Mouse (Mus musculus) myocyte (in vitro differentiated cells): ENCODE measurements around the gene Timm13.

Experiments
- CEBPB ChIP-seq: IDR thresholded peaks from 2 replicates; pipeline ENCODE4 v1.6.1; 2011; ENCODE audit warnings: mild to moderate bottlenecking, moderate library complexity; ENCODE audit not compliant: poor library complexity, insufficient read depth, severe bottlenecking
- MAX ChIP-seq: IDR thresholded peaks from one replicate; pipeline ENCODE4 v1.6.1; 2011; ENCODE audit warnings: low read depth, mild to moderate bottlenecking, control low read depth
- MYOD1 ChIP-seq, 3 experiments: IDR thresholded peaks; one replicate each; pipeline ENCODE4 v1.6.1; 2011; ENCODE audit warnings: control low read depth in 2 of 3, low read depth in 2 of 3, mild to moderate bottlenecking in 2 of 3, moderate library complexity in 1 of 3; ENCODE audit not compliant: insufficient read length in 2 of 3, control insufficient read depth in 1 of 3
- POLR2A ChIP-seq: IDR thresholded peaks from one replicate; pipeline ENCODE4 v1.6.1; 2011; ENCODE audit warnings: low read depth, mild to moderate bottlenecking, control low read depth, moderate library complexity; ENCODE audit not compliant: insufficient read length
- POLR2AphosphoS2 ChIP-seq: IDR thresholded peaks from one replicate; pipeline ENCODE4 v1.6.1; 2011; ENCODE audit warnings: low read depth, control low read depth; ENCODE audit not compliant: insufficient read length
- REST ChIP-seq: IDR thresholded peaks from one replicate; pipeline ENCODE4 v1.6.1; 2011; ENCODE audit warnings: mild to moderate bottlenecking, control low read depth, moderate library complexity; ENCODE audit not compliant: insufficient read depth, insufficient read length
- TCF12 ChIP-seq: IDR thresholded peaks from one replicate; pipeline ENCODE4 v1.6.1; 2011; ENCODE audit warnings: mild to moderate bottlenecking, control low read depth; ENCODE audit not compliant: poor library complexity, insufficient read depth, severe bottlenecking
- TCF3 ChIP-seq: IDR thresholded peaks from one replicate; pipeline ENCODE4 v1.6.1; 2011; ENCODE audit warnings: low read depth, control low read depth; ENCODE audit not compliant: insufficient read length

DNA sequence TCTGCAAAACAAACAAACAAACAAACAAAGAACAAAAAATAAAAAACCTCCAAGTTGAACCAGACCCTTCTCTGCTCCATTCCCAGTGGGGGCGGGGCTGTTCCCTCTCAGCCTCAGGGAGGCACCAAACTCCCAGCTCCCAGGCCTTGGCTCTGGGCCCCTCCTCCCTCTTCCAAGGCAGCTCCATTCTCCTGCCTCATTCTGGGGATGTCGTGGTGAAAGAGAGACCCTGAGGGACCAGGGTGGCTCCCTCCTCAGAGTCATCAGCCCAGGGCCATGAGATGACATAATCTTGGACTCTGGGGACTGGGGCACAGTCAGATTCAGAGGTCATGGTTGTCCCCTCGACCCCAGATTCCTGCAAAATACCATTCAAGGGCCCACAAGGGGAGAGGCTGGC, 24.2 kb downstream of the Timm13 start:
- no peak for TF ChIP-seq POLR2A
- TF ChIP-seq MYOD1 (IDR thresholded peaks at IDR 0.05; ENCODE audit: control insufficient read depth in 1 of 3, insufficient read length in 2 of 3, low read depth in 2 of 3) = no peak
- TF ChIP-seq TCF12 = no peak
- TF ChIP-seq MAX = no peak
- no peak for TF ChIP-seq TCF3
- no peak for TF ChIP-seq POLR2AphosphoS2
- TF ChIP-seq CEBPB = no peak
- no peak for TF ChIP-seq REST
